Mouse (Mus musculus) lung, adult 18-20 months (tissue): Measurements from ENCODE around the gene Cdpf1.

Experiments used
- DNase-seq, 2 experiments: peaks; one replicate each; pipeline ENCODE4 v3.0.0; 2022; ENCODE audit warnings: mixed read lengths in 2 of 2

Cdpf1 gene

GRCm38 (mm10) chr15:85757768-85758167 lies 53.7 kb downstream of the Cdpf1 start:
- no peak for DNase-seq
